Mouse (Mus musculus) gastrocnemius, postnatal 25 days (tissue): ENCODE data around the gene Vsx2. TPM values are rescaled to one million over a fixed set of nuclear protein-coding genes. Genes with fewer than 3 reads are reported as not detected.
A peak's percentile ranks its signal among the peaks of the same experiment; 100 is the strongest.
"Not testable (repeated sequence)": the region's sequence is repeated elsewhere in the genome, so short reads cannot be mapped to it uniquely, and the experiment has no call there.

Experiments
- DNase-seq: peaks from one replicate; pipeline ENCODE4 v3.0.0; 2022
- long read RNA-seq, 2 experiments: library from polyadenylated mRNA; stranded (forward); transcript quantifications; one replicate each; pipeline ENCODE4 v2.0.0; 2021
- total RNA-seq, 2 experiments: library from RNA; stranded (reverse); gene quantifications; 1 replicate in 1 of 2; 2 replicates in 1 of 2; pipeline ENCODE4 v1.2.3; 2021

Vsx2 gene
- not detected for total RNA-seq
- long read RNA-seq, experiment 1 = 0 reads
- long read RNA-seq, experiment 2 = 0 reads

DNA sequence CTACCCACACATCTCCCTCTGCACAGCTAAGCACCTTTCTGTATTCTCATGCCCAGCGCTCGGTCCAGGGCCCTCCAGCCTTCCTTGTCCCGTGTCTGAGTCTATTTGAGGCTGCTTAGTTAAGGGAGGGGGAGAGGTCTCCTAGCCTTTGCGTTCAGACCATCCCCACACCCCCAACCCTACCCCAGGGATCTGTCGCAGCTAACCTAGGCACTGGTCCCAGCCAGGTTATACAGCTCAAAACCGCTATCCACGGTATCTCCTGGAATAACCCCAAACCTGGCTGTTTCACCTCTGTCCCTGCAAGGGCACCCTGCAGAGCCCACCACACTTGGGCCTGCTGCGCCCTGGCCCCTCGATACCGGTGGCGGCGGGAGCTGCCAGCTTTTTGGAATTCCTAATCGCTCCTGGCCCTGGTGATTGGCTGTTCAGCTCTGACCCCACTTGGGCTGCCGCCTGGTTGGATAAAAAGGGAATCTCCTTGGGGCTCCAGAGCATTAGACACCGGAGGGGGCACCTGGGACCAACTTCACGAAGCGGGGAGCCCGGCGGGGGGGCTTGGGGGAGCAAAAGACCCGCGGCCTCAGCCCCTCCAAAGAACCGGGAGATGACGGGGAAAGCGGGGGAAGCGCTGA, at the start of gene Vsx2:
TSS of gene Vsx2 (plus strand) at position 427 of the 635 bp plus-strand sequence.
- no peak for DNase-seq

DNA sequence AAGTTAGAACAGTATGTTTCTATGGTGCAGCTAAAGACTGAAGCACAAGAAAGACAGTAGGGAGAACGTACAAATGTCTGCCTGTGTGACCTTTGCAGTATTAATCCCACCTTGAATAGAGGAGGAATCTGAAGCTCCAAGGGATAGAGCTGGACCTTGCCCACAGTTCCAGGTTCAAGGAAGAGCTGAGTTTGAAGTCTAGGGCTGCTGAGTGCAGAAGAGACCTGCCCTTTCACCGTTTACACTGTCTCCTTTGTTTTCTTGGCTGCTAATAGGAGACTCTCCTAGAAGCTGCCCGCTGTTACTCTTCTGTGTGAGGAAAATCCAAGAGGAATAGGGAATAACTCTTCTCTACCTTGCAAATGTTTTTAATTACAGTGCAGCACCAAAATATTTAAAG, 45.8 kb upstream of the Vsx2 start:
- no peak for DNase-seq

DNA sequence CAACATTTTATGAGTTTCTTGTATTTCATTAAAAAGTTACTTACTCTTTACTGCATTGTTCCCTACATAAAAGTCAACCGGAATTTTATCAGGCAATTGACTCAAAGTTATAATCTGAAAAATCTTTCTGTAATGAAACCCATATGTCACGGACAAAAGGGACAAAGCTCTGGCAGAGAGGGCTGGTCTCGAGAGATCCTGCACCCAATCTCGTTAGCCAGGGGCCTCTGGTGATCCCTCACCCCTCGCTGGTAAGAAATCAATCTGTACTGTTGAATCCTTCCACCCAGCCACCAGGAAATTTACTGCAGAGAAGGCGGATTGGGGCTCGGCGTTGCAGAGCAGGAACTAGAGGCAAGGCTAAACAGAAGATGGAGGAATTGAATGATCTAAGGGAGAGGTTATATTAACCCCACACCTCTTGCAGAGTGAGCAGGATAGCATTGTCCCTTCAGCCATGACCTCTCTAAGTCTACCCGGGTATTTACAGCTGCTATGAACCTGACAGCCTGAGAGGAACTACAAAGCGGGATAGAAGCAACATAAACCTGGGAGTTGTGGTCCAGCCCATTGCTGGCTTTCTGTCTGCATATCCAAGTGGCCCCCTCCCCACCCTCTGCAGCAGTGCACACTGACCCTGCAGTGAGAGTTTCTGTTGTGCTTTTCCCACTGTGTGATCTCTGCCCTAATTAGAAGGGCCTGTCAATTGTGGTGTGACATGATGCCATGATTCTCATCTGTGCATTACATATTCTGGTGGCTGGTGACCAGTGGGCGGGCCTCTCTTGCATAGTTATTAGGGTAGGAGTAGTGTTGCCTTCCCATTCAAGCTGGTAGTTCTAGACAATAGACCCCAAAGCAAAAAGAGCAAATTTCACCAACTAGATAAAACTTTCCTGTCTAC, 45.2 kb upstream of the Vsx2 start:
- no peak for DNase-seq

DNA sequence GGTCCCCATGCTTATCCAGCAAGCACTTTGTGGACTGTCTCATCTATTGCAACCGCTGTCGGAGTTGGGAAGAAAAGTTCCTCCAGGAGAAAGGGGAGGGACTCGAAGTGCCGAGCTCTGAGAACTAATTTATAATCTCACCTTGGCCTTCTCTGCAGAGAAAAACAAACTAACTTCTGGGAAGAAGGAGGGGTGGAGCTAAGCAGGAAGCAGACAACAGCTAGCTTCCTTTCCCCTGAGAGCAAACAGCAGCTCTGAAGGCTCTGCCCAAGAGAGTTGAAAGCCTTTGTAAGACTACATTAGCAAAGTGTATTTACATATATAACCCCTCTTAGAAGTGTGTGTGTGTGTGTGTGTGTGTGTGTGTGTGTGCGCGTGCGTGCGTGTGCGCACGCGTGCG, 44.1 kb upstream of the Vsx2 start:
- no peak for DNase-seq

DNA sequence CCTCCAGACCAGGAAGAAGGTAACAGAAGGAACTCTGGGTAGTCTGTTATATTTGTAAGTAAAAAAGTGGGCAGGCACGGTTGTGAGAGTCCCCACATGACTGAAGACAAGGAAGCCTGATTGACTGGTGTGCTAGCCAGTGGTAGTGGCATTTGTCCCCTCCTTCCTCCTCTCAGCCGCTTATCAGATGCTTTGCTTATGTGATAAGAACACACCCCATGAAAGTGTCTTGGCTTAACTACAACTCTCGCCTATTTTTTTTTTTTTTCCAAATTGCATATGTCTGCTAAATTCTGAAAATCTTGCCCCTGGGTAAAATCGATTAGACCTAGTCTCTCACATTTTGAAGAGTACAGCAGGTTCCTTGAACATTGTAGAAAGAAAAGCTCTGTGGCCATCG, 39.1 kb upstream of the Vsx2 start:
- DNase-seq = no peak

DNA sequence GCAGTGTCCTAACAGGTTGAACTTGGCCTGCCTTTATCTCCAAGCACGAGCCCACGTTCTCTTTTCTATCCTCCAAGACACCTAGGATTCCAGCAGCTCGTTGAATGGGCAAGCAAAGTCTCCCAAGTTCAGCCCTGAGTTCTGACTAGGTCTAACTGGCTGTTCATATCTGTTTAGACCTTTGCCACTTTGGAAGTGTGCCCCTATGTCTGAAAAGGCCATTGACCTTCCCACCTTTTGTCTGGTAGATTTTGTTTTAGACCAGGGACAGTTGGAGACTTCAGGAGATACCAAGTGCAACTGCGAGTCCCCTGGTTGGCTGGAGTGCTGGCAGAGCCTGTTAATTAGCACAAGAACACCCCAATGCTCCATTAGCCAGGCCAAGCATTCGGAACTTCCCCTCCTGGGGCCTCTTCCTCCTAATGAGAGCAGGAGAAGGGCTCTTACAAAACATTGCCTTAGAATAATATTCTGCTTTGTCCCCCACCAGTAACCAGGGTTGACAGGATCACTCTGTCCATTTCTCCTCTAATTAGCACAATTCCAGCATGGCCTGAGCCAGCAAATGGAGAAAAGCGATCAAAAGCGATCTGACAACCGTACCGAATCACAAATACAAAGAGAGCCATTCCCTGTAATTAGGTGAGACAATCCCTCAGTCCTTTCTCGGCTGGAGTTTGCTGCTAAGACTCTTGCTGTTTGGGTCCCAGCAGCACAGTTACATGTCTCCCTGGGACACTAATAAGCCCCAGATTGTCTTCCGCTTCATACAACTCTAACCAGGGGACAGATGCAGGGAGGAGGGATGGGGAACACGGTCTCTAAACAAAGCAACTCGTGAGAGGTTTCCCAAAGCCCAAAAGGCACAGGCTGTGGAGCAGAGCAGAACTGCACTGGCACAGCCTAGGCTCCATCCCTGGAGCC, 37.4 kb upstream of the Vsx2 start:
- no peak for DNase-seq

DNA sequence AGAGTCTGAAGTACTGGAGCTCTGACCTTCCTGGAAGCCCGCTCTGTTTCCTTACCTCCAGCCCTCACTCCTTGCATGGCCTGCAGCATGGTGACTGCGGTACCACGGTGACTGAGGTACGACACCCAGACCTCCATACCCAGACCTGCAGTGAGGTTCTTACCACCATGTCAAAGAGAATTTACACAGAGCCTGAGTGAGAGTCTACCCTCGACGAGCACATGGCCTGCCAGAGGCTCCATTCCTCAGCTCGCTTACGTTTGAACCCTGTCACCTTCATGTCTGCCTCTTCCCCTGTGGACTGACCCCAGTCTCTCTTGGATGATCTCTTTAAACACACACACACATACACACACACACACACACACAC, 36.7 kb upstream of the Vsx2 start:
- no peak for DNase-seq

DNA sequence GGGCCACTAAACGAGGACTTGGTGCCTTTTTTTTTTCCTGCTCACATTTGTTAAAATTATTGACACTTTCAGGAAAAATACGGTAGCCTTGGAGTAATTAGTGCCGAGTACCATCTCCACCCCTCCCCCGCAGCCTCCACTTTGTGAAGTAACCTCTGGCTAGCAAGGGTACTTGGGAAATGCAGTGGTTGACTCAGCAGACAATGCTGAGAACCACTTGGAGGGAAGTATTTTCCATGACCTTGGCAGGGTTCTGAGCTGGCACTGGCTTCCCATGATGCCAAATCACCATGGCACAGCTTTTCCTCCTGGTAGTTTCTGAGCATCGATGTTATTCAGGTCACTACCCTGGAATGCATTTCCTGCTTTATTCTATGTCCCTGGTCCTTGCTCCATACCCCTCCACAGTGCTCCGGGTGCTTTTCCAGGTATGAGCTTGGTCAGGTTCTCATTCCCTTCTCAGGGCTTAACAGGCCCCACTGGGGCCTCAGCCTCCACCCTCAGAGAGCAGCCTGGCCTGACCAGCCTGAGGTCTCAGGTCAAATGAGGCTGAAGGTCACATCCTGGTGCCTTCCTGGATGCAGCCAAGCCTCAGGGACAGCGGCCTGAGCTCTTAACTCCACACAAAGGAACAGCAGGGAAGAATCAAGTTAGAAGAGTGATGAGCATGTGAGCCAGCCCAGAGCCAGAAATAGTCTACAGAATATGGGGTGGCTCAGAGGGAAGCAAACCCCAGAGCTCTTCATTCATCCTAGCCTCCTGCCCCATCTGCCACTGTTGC, 35.7 kb upstream of the Vsx2 start:
- no peak for DNase-seq

DNA sequence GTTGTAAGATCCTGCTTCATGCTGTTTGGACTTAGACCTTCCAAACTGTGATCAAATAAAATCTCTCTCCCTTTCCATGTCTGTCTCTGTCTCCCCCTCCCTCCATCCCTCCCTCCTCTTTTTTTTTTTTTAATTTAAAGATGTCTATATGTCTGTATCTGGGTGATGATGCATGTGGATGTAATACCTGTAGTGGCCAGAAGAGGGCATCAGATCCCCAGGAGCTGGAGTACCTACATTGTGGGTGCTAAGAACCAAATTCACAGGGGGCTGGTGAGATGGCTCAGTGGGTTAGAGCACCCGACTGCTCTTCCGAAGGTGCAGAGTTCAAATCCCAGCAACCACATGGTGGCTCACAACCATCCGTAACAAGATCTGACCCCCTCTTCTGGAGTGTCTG, 30.0 kb upstream of the Vsx2 start:
- DNase-seq = not testable (repeated sequence)

DNA sequence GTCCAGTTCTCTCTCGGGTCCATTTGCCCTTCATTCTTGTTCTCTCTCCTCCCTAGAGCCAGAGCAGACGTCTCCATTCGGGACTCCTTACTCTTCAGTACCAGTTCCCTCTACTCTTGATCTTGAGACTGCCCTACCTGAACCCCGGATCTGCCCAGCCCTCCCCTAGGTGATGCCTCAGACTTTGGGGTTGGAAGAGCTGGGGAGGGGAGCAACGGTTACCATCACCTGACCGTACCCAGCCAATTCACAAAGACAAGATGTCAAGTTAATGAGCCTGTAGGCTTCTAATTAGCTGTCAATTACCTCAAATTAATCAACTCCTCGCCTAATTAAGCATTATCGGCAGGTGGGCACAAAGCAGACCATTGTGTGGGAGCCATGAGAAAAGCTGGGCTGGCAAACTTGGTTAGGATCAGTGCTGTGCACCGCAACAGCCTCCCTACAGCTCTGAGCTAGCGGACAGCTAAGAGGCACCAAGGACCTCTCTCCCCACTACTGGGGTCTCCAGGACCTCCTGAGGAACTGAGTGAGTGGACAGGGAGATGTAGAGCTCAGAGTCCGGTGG, 28.1 kb upstream of the Vsx2 start:
- DNase-seq = no peak

DNA sequence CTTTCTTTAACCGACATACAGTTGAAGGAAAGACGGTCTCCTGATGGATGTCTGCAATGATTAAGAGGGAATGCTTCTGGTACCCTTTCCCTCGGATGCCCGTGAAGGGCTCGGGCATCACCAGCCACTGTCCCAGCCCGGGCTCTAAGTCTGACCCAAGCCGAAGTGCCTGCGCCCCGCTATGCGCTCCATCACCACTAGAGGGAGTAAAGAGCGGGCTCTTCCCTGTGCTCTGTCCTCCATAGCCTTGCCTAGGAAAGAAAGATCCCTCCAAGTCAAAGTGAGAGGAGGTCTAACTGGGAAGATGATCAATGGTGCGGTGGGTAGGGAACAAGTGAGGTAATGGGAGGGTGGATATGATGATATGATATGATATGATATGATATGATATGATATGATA, 23.5 kb upstream of the Vsx2 start:
- DNase-seq = peak; percentile 16

DNA sequence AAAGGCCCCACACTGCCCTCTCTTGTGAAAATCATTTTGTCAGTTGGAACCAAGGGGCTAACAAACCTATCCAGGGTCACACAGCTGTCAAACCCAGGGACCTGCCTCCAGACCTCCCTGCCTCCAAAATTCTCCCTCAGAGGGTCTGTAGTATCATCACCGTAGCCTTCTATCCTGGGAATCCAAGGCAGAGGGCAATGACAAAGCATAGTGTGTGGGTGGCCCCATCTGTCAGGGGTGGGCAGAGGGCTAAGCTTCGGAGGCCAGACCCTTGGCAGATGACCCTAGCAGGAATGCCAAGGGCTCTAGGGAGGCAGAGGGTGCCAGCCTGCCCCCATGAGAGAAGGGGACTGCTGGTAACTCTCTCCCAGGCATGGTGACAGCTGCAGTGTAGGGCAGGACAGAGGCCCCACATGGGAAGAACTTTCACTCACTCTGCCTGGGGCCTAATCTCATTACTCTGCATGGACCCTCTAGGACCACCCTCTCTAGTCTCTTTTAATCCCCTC, 22.9 kb upstream of the Vsx2 start:
- DNase-seq = no peak

DNA sequence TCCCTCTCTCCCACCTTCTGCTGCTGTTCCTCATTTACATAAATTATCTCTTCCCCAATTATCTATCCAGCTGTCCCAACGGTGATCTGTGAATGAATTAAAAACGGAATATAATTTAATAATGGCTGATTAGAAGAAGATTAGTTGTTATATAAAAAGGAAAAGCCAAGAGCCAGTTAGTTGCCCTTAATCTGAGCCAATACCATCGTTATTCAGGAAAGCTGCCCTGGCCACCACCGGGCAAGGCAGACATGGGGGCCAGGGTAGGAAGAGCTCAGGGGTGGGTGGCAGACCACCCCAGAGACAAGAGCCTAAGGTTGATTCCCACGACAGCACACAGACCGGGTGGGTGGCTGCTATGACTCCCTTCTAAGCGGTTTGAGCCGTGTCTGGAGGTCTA, 21.3 kb upstream of the Vsx2 start:
- DNase-seq = no peak

DNA sequence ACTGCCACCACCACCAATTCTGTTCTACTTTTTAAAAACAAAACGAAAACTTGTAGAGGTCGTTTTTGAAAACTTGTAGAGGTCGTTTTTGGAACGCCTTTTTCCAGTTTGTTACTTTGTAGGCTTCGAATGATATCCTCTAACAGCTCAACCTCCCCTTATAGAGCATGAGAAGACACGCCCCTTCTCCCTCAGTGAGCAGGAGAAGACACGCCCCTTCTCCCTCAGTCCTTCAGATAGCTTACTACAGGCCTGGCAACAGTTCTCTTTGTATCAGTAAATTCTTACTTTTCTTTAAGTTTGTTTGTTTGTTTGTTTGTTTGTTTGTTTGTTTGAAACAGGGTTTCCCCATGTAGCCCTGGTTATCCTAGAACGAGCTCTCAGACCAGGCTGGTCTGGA, 14.3 kb upstream of the Vsx2 start:
- DNase-seq = no peak

DNA sequence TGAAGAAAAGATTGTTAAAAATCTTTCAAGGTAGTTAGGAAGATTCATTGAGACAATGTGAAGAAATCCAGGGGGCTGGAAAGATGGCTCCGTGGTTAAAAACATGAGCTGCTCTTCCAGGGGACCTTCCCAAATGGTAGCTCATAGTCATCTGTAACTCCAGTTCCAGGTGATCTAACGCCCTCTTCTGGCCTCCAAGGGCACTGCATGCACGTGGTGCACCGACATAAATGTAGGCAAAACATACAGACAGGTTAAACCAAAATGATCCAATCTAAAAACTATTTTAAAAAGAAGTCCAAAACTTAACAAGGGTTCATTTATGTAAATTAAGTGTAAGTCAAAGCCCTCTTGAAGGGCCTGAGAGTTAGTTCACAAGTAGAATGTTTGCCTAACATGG, 7.0 kb upstream of the Vsx2 start:
- no peak for DNase-seq

DNA sequence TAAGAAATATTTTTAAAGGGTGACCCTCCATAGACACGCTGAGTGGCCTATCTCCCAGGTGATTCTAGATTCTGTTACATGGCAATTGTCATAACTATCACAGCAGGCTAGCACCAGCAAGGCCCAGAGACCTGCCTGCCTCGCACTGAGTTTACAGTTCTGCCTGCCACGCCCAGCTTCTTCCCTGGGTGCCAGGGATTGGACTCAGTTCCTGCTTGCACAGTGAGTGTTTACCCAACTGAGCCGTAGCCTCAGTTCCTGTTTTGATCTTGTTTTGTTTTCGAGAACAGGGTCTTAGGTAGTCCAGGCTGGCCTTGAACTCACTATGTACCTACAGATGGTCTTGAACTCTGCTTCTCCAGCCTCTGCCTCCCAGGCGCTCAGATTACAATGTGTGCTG, 2.0 kb upstream of the Vsx2 start:
- DNase-seq = no peak

DNA sequence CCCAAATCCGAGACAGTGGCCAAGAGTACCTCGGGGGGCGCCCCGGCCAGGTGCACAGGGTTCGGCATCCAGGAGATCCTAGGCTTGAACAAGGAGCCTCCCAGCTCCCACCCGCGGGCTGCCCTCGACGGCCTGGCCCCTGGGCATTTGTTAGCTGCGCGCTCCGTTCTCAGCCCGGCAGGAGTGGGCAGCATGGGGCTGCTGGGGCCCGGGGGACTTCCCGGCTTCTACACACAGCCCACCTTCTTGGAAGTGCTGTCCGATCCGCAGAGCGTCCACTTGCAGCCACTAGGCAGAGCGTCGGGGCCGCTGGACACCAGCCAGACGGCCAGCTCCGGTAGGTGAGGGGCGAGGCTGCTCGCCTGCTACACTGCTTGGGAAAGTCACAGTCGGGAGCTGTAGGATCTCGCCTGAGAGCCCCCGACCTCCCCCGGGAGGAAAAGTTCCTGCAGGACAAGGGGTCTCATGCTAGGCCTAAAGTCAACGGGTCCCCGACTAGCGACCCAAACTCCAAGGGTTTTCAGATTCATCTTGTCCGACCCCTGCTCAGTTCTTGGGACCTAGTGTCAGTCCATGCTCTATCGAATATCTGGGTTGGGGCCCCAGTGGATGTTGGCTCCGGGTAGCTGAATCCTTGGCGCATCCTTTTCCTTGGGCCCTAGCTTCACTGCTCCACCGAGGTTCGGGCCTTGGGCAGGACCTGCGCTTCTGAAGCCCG, 573 bp downstream of the Vsx2 start:
- DNase-seq = no peak

DNA sequence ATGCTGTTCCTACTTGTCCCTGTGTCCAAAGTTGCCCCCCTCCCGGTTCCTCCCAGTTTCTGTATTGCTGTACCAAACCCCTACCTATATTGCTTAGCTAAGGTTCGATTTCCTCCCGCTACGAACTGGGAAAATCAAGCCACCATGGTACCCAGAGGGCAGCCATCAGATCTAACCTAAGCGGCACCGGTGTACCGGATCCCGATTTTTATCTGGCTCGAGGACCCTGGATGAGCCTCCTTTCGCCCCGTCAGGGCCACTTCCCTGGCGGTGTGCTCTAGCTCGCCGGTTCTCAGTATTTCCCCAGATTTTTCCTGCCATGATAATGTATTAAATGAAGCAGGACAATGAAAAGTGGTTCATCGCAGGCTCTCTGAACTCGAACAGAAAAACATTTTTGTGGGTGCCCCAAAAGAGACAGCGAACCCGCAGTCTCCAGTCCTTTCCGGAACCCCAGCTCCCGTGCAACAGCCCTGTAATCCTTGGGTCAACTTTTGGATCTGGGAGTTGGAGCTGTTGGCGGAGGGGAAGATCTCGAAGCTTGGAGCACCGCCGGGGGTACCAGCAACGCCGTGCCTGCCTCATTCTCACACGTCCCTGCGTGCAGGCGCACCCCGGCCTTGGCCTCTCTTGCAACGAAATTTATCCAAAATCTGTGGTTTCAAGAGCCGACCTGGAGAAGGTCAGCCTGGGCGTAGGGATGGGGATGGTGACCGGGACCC, 1.3 kb downstream of the Vsx2 start:
- no peak for DNase-seq

DNA sequence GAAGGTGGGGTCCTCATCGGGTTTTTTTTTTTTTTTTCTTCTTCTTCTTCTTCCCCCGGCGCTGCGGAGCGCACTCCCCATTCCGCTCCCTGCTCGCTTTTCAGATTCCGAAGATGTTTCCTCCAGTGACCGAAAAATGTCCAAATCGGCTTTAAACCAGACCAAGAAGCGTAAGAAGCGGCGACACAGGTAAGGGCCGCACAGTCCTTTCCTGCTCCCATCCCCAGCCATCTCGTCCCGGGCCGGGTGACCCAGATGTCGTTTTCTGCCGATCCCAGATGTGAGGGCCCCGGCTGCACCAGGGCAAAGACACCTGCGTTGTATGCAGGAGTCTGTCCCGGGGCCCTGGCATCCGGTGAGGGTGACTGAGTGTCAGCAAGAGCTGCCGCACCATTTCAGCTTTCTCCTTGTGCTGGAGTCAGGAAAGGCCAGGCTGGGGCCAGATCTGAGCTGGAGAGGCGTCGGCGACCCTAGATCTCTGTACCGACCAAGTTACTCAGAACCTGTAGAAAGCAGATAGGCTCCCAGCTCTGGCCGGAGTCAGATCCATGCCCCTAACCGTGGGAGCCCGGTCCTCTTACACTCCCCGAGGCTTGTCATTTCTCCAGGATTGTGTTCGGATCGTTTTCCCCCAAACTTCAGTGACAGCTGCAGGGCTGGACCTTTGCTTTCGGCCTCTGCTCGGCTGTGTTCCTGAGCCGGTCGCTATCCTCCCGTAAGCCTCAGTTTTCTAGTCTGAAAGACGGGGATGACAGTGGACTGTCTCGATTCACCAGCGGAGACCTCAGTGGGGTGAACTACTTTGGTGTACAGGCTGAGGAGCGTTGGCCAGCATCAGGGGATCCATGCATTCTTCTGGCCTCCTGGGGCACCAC, 2.1 kb downstream of the Vsx2 start:
- no peak for DNase-seq
